Mouse (Mus musculus): Measurements from ENCODE around the gene BC049715.

Gene BC049715

DNA sequence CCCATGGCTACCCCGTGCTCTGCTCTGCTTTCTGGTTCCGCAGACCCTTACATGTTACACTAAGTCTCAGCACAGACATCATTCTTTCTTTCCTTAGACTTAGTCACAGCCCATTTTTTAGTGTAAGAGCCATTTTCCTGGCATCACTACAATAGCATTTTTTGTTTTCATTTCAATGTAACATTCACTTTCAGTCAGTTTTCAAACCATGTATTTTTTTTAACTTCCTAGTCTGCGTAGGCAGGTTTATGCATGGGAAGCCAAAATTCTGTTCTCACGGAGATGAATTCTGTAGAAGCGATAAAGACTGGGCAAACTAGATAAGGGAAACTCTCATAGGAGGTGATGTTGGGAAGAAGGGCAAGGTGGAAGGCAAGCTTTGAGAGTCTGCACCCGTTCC, 62.1 kb downstream of the BC049715 start:
- DNase-seq (ENCODE audit: low read depth in 2 of 2, low spot score in 2 of 2): no peak
